Mouse (Mus musculus): ENCODE results near the gene Xkr7. TPM values are rescaled to one million over a fixed set of nuclear protein-coding genes. Genes with fewer than 3 reads are reported as not detected.

Xkr7 gene
- polyA plus RNA-seq, 1 experiment from 2014 or later = 0.36 TPM

- no peak overlapping the region for H3K9ac ChIP-seq (replicated peaks; ENCODE audit: low read length)
- WGBS = 86% methylated on average over 8 of the region's 8 CpGs
- peaks cover 18% of the 10 kb centered on the region for H3K27me3 ChIP-seq (ENCODE audit: control insufficient read depth, insufficient read depth, low read length)
- DNase-seq (ENCODE audit: low spot score) = no peak
- no peak overlapping the region for H3K4me3 ChIP-seq (ENCODE audit: low read depth, low read length)
- no peaks in the 10 kb centered on the region for H3K4me1 ChIP-seq (ENCODE audit: control insufficient read depth, insufficient read depth, low read length)
- ATAC-seq (replicated peaks; ENCODE audit: insufficient number of reproducible peaks, low FRiP score, low TSS enrichment, low read depth) = no peak
- H3K36me3 ChIP-seq (replicated peaks; ENCODE audit: control insufficient read depth, insufficient read depth, low read depth, low read length) = no peaks in the 10 kb centered on the region
- no peaks in the 10 kb centered on the region for H3K9me3 ChIP-seq (replicated peaks; ENCODE audit: control insufficient read depth, low read length)
- no peak overlapping the region for H3K4me2 ChIP-seq (ENCODE audit: low read depth, low read length)
- H3K27ac ChIP-seq (replicated peaks; ENCODE audit: low read depth, low read length) = no peak overlapping the region
Observed at GRCm38 (mm10) chr2:153053896-153054295, 22.2 kb downstream of the Xkr7 start.

- DNase-seq (ENCODE audit: low spot score) = no peak
- WGBS = 58% methylated on average over 6 of the region's 6 CpGs
- H3K9me3 ChIP-seq (replicated peaks; ENCODE audit: control insufficient read depth, low read length) = no peaks in the 10 kb centered on the region
- H3K36me3 ChIP-seq (replicated peaks; ENCODE audit: control insufficient read depth, insufficient read depth, low read depth, low read length) = no peaks in the 10 kb centered on the region
- H3K9ac ChIP-seq (replicated peaks; ENCODE audit: low read length) = no peak overlapping the region
- H3K4me3 ChIP-seq (ENCODE audit: low read depth, low read length) = no peak overlapping the region
- H3K4me1 ChIP-seq (ENCODE audit: control insufficient read depth, insufficient read depth, low read length) = no peaks in the 10 kb centered on the region
- ATAC-seq (replicated peaks; ENCODE audit: insufficient number of reproducible peaks, low FRiP score, low TSS enrichment, low read depth) = no peak
- H3K27ac ChIP-seq (replicated peaks; ENCODE audit: low read depth, low read length) = no peak overlapping the region
- H3K4me2 ChIP-seq (ENCODE audit: low read depth, low read length) = no peak overlapping the region
- peaks cover 18% of the 10 kb centered on the region for H3K27me3 ChIP-seq (ENCODE audit: control insufficient read depth, insufficient read depth, low read length)
Observed at GRCm38 (mm10) chr2:153055270-153055920, 23.7 kb downstream of the Xkr7 start.

- DNase-seq (ENCODE audit: low spot score) = no peak
- Histone ChIP-seq H3K9me3 (replicated peaks; ENCODE audit: control insufficient read depth, low read length) (no peaks in the 10 kb centered on the region), H3K9ac (replicated peaks; ENCODE audit: low read length) (no peak overlapping the region), H3K27ac (replicated peaks; ENCODE audit: low read depth, low read length) (no peak overlapping the region), H3K4me3 (ENCODE audit: low read depth, low read length) (no peak overlapping the region), H3K36me3 (replicated peaks; ENCODE audit: control insufficient read depth, insufficient read depth, low read depth, low read length) (no peaks in the 10 kb centered on the region), H3K4me1 (ENCODE audit: control insufficient read depth, insufficient read depth, low read length) (no peaks in the 10 kb centered on the region), H3K4me2 (ENCODE audit: low read depth, low read length) (no peak overlapping the region), H3K27me3 (ENCODE audit: control insufficient read depth, insufficient read depth, low read length) (peaks cover 3% of the 10 kb centered on the region)
- ATAC-seq (replicated peaks; ENCODE audit: insufficient number of reproducible peaks, low FRiP score, low TSS enrichment, low read depth) = no peak
- 70% methylated on average over 4 of the region's 4 CpGs for WGBS
Observed at GRCm38 (mm10) chr2:153058365-153058764, 26.7 kb downstream of the Xkr7 start.

GRCm38 (mm10) chr2:153060216-153060615, 28.6 kb downstream of the Xkr7 start:
- Histone ChIP-seq H3K36me3 (replicated peaks; ENCODE audit: control insufficient read depth, insufficient read depth, low read depth, low read length) (no peaks in the 10 kb centered on the region), H3K4me3 (ENCODE audit: low read depth, low read length) (no peak overlapping the region), H3K27me3 (ENCODE audit: control insufficient read depth, insufficient read depth, low read length) (no peaks in the 10 kb centered on the region), H3K27ac (replicated peaks; ENCODE audit: low read depth, low read length) (no peak overlapping the region), H3K9ac (replicated peaks; ENCODE audit: low read length) (no peak overlapping the region), H3K4me1 (ENCODE audit: control insufficient read depth, insufficient read depth, low read length) (no peaks in the 10 kb centered on the region), H3K9me3 (replicated peaks; ENCODE audit: control insufficient read depth, low read length) (no peaks in the 10 kb centered on the region), H3K4me2 (ENCODE audit: low read depth, low read length) (no peak overlapping the region)
- DNase-seq (ENCODE audit: low spot score) (no peak), ATAC-seq (replicated peaks; ENCODE audit: insufficient number of reproducible peaks, low FRiP score, low TSS enrichment, low read depth) (no peak)
- 88% methylated on average over 7 of the region's 7 CpGs for WGBS

- WGBS = 43% methylated on average over 3 of the region's 3 CpGs
Observed at GRCm38 (mm10) chr2:153063394-153063793, 31.7 kb downstream of the Xkr7 start.

GRCm38 (mm10) chr2:153064190-153064970, 32.7 kb downstream of the Xkr7 start:
- Histone ChIP-seq H3K27ac (replicated peaks; ENCODE audit: low read depth, low read length) (no peak overlapping the region; the same call in 1 of the 2 replicates), H3K4me2 (ENCODE audit: low read depth, low read length) (no peak overlapping the region), H3K9me3 (replicated peaks; ENCODE audit: control insufficient read depth, low read length) (no peaks in the 10 kb centered on the region), H3K36me3 (replicated peaks; ENCODE audit: control insufficient read depth, insufficient read depth, low read depth, low read length) (no peaks in the 10 kb centered on the region), H3K27me3 (ENCODE audit: control insufficient read depth, insufficient read depth, low read length) (peaks cover 6% of the 10 kb centered on the region), H3K9ac (replicated peaks; ENCODE audit: low read length) (no peak overlapping the region), H3K4me3 (ENCODE audit: low read depth, low read length) (no peak overlapping the region), H3K4me1 (ENCODE audit: control insufficient read depth, insufficient read depth, low read length) (no peaks in the 10 kb centered on the region)
- 61% methylated on average over 9 of the region's 9 CpGs for WGBS
- DNase-seq (ENCODE audit: low spot score) (no peak), ATAC-seq (replicated peaks; ENCODE audit: insufficient number of reproducible peaks, low FRiP score, low TSS enrichment, low read depth) (no peak)

More at GRCm38 (mm10) chr2:153063394-153063793, 31.7 kb downstream of the Xkr7 start:
- no peak for ATAC-seq (replicated peaks; ENCODE audit: insufficient number of reproducible peaks, low FRiP score, low TSS enrichment, low read depth)
- Histone ChIP-seq H3K4me2 (ENCODE audit: low read depth, low read length) (no peak overlapping the region), H3K9me3 (replicated peaks; ENCODE audit: control insufficient read depth, low read length) (no peaks in the 10 kb centered on the region), H3K27me3 (ENCODE audit: control insufficient read depth, insufficient read depth, low read length) (peaks cover 6% of the 10 kb centered on the region), H3K27ac (replicated peaks; ENCODE audit: low read depth, low read length) (no peak overlapping the region), H3K4me1 (ENCODE audit: control insufficient read depth, insufficient read depth, low read length) (no peaks in the 10 kb centered on the region), H3K4me3 (ENCODE audit: low read depth, low read length) (no peak overlapping the region), H3K9ac (replicated peaks; ENCODE audit: low read length) (no peak overlapping the region), H3K36me3 (replicated peaks; ENCODE audit: control insufficient read depth, insufficient read depth, low read depth, low read length) (no peaks in the 10 kb centered on the region)
- no peak for DNase-seq (ENCODE audit: low spot score)

- Histone ChIP-seq H3K9ac (replicated peaks; ENCODE audit: low read length) (no peak within 1 kb of the TSS), H3K4me2 (ENCODE audit: low read depth, low read length) (no peak within 1 kb of the TSS), H3K27ac (replicated peaks; ENCODE audit: low read depth, low read length) (no peak within 1 kb of the TSS; the same call in 1 of the 2 replicates), H3K9me3 (replicated peaks; ENCODE audit: control insufficient read depth, low read length) (no peaks in the 10 kb centered on the region), H3K36me3 (replicated peaks; ENCODE audit: control insufficient read depth, insufficient read depth, low read depth, low read length) (no peaks in the 10 kb centered on the region), H3K4me3 (ENCODE audit: low read depth, low read length) (no peak within 1 kb of the TSS), H3K27me3 (ENCODE audit: control insufficient read depth, insufficient read depth, low read length) (peaks cover 13% of the 10 kb centered on the region), H3K4me1 (ENCODE audit: control insufficient read depth, insufficient read depth, low read length) (no peaks in the 10 kb centered on the region)
- DNase-seq (ENCODE audit: low spot score) (no peak), ATAC-seq (replicated peaks; ENCODE audit: insufficient number of reproducible peaks, low FRiP score, low TSS enrichment, low read depth) (no peak)
- 44% methylated on average over 12 of the region's 12 CpGs for WGBS
Observed at GRCm38 (mm10) chr2:153065747-153066508, 34.3 kb downstream of the Xkr7 start, which contains the start of gene Ccm2l. Ccm2l (plus strand) TSS chr2:153065955.

All from embryonic facial prominence, embryonic 11.5 days (tissue).